Mouse (Mus musculus): ENCODE data around the gene Fkbp6. TPM values are rescaled to one million over a fixed set of nuclear protein-coding genes. Genes with fewer than 3 reads are reported as not detected.
A peak's percentile ranks its signal among the peaks of the same experiment; 100 is the strongest.

The Fkbp6 gene
- total RNA-seq, 2 experiments from 2014 or later = 0.36 to 0.40 TPM

- no peak for DNase-seq
- intact Hi-C loops (cut with DNase I) = loop anchor here (10.0 kb wide), 1 partner anchor 270 kb away; no protein-coding TSS in a partner anchor
Measured at GRCm38 (mm10) chr5:135285211-135285610, 64.6 kb downstream of the Fkbp6 start.

- peak; percentile 41 to 51 for DNase-seq
- intact Hi-C loops (cut with DNase I) = loop anchor here (10.0 kb wide), 1 partner anchor 265 kb away; no protein-coding TSS in a partner anchor
Measured at GRCm38 (mm10) chr5:135280226-135280625, 69.6 kb downstream of the Fkbp6 start.

- DNase-seq = no peak
- intact Hi-C loops (cut with DNase I) = no loop called here
Measured at GRCm38 (mm10) chr5:135276597-135276996, 73.2 kb downstream of the Fkbp6 start.

- DNase-seq = no peak
- intact Hi-C loops (cut with DNase I) = no loop called here
Measured at GRCm38 (mm10) chr5:135274663-135275396, 75.0 kb downstream of the Fkbp6 start.

GRCm38 (mm10) chr5:135271563-135272165 lies 78.2 kb downstream of the Fkbp6 start:
- DNase-seq = peak; percentile 56 to 67

GRCm38 (mm10) chr5:135270361-135270760 lies 79.5 kb downstream of the Fkbp6 start:
- intact Hi-C loops (cut with DNase I) = no loop called here
- no peak for DNase-seq

More at GRCm38 (mm10) chr5:135271563-135272165, 78.2 kb downstream of the Fkbp6 start:
- intact Hi-C loops (cut with DNase I) = no loop called here

DNA sequence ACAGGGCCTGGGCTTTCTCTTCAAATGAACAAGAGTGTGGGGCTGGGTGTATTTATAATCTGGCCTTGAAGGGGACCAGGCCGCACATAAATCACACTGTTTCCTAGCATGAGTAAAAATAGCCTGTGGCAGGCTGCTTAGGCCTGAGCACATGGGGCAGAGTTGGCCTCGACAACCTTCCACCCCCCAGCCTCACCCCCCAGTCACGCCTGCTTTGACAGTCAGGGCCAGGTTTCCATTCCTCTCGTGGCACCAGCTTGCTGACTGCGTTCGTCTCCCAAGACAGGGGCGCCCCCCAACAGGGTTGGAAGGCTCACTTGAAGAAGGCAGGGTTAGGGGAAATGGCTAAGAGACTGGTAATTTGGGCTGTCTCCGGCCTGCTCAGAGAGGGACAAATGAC lies 80.4 kb downstream of the Fkbp6 start:
- DNase-seq = no peak

DNA sequence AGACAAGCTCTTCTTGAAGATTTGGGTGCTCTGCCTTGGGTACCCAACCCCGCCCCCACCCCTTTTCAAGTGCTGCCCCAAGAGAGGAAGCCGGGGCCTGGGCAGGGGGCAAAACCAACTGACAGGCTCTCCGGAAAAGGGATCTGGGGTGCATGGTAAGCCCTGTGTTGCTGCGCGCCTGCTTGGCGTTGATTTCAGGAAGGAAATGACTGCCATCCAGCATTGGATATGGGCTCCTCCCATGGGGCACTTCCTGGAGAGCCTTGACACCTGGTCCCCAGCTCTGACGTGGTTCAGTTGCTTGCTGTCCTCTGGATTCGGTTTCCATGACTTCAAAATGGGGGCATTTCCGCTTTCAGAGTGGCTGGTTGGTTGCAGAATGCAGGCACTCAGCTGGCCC lies 85.3 kb downstream of the Fkbp6 start:
- DNase-seq = no peak
- intact Hi-C loops (cut with DNase I) = no loop called here

More for the DNA sequence above, 80.4 kb downstream of the Fkbp6 start:
- intact Hi-C loops (cut with DNase I) = no loop called here

GRCm38 (mm10) chr5:135263866-135264503 lies 85.9 kb downstream of the Fkbp6 start:
- intact Hi-C loops (cut with DNase I) = no loop called here

GRCm38 (mm10) chr5:135258280-135259150 lies 91.3 kb downstream of the Fkbp6 start:
- no peak for DNase-seq
- intact Hi-C loops (cut with DNase I) = no loop called here

More at GRCm38 (mm10) chr5:135263866-135264503, 85.9 kb downstream of the Fkbp6 start:
- DNase-seq = peak; percentile 45 to 62

DNA sequence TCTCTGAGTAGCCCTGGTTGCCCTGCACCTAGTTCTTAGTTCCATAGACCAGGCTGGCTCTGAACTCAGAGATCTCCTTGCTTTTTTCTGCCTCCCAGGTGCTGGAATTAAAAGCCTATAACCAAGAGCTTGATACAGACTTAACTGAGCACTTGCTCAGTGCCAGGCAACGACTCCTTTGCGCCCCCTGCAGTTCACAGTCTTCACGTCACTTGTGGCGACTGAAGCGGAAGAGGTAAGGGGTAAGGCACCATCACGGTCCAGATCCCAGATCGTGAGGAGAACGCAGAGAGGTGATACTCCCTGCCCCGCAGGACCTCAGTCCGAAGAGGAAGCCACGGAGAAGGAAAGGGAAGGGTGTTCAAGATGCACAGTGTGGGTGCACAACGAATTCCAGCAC lies 92.3 kb downstream of the Fkbp6 start:
- no peak for DNase-seq
- intact Hi-C loops (cut with DNase I) = no loop called here

DNA sequence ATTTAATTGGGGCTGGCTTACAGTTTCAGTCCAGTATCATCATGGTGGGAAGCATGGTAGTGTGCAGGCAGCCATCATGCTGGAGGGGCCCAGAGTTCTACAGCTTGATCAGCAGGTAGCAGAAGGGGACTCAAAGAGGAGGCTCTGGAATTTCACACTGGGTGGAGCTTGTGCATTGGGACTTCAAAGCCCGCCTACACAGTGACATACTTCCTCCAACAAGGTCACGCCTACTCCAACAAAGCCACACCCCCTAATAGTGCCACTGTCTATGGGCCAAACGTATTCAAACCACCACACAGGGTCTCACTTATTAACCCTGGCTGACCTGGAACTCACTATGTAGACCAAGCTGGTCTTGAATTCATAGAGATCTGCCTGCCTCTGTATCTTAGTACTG lies 93.7 kb downstream of the Fkbp6 start:
- no peak for DNase-seq
- intact Hi-C loops (cut with DNase I) = no loop called here

- no peak for DNase-seq
- intact Hi-C loops (cut with DNase I) = no loop called here
Measured at GRCm38 (mm10) chr5:135253741-135254401, 96.0 kb downstream of the Fkbp6 start.

GRCm38 (mm10) chr5:135251079-135251454 lies 98.8 kb downstream of the Fkbp6 start, which contains the start of gene Fzd9:
Fzd9 (minus strand) TSS chr5:135251230.
- intact Hi-C loops (cut with DNase I) = no loop called here
- peak; percentile 88 to 90 for DNase-seq

GRCm38 (mm10) chr5:135250186-135251078 lies 99.4 kb downstream of the Fkbp6 start:
- peak in 1 of 2 experiments; percentile 35 for DNase-seq
- intact Hi-C loops (cut with DNase I) = no loop called here

- intact Hi-C loops (cut with DNase I) = no loop called here
- no peak for DNase-seq
Measured at GRCm38 (mm10) chr5:135248956-135249676, 100.7 kb downstream of the Fkbp6 start.

GRCm38 (mm10) chr5:135247337-135247736 lies 102.5 kb downstream of the Fkbp6 start:
- intact Hi-C loops (cut with DNase I) = no loop called here
- no peak for DNase-seq

DNA sequence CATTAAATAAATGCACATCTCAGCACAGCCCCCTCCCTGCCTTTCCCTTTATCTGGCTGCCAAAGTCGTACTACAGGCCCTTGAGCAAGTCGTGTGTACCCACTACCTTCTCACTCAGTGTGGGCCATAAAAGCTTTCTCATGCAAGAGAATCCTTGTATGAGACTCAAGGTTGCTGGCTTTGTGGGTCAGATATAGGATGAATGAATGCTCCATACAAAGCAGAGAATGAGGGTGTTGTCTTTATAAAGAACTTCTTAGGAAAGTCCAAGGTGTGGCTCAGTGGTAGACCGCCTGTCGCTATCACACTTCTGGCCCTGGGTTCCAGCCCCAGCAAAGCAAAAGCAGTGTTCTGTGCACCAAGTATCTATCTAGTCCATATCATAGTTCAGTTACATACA lies 103.3 kb downstream of the Fkbp6 start:
- no peak for DNase-seq
- intact Hi-C loops (cut with DNase I) = no loop called here

Data from heart, postnatal 10 days (tissue).